Mouse (Mus musculus) lung, adult 18-20 months (tissue): ENCODE data around the gene S100a3.

Experiments used
- DNase-seq, 2 experiments: peaks; one replicate each; pipeline ENCODE4 v3.0.0; 2022; ENCODE audit warnings: mixed read lengths in 2 of 2

S100a3 gene

GRCm38 (mm10) chr3:90575320-90575719 lies 14.9 kb downstream of the S100a3 start:
- no peak for DNase-seq

- no peak for DNase-seq
These were observed 16.1 kb downstream of the S100a3 start for GRCm38 (mm10) chr3:90576351-90577001.

GRCm38 (mm10) chr3:90579433-90579832 lies 19.1 kb downstream of the S100a3 start:
- DNase-seq: no peak

- DNase-seq: no peak
These were observed 20.8 kb downstream of the S100a3 start for GRCm38 (mm10) chr3:90581141-90581540.

DNA sequence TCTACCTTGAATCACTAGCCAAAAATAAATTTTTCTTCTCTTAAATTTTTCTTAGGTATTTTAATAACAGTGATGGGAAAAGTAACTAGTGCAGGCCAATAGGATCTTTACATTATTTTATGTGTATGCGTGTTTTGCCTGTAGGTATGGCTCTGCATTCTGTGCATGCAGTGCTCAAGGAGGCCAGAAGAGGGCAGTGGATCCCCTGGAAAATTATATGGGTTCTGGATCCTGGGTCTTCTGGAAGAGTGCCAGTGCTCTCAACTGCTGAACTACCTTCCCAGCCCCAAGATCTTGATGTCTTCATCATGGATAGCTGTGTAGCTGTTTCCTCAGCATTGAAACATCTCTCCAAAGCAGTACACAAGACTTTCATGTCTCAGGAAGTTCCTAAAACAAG lies 21.8 kb downstream of the S100a3 start:
- DNase-seq: no peak

GRCm38 (mm10) chr3:90582556-90582955 lies 22.2 kb downstream of the S100a3 start:
- DNase-seq: no peak

- no peak for DNase-seq
These were observed 23.5 kb downstream of the S100a3 start for GRCm38 (mm10) chr3:90583893-90584292.

DNA sequence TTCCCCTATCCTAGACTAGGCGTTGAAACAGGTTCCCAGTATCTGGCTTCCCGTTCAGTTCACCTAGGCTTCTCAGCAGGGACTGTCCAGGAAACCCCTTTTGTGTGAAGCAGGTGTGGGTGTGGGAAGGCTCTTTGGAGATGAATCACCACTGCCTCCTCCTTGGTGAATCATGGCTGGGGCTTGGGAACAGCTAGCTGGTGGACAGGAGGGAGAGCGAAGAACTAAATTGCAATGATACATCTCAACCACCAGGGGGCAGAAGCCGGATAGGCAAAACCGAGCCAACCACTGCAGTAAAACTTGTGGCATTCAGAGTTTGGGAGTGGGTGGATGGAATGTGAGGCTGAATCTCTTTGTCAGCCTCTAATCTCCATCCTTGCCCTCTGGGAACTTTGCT lies 25.2 kb downstream of the S100a3 start:
- peak; percentile 63 to 78 for DNase-seq

GRCm38 (mm10) chr3:90586016-90586643 lies 25.8 kb downstream of the S100a3 start:
- no peak for DNase-seq

DNA sequence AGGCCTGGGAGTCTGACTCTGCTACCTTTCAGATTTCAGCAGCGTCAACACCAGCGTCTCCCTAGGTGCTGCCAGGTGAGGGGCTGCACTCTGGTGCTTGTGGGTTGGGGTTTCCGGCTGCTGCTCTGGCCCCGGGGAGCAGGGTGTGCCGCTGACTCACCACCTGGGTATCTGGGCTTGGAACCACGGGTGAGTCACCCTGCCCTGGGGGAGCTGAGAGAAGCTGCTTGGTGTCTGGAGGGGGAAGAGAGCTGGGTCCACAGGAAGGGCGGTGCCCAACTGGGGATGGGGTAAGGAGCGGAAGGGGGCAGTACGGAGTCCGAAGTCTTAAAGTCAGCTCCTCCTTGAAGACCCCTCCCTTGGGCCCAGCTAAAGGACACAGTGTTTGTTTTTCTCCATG lies 26.5 kb downstream of the S100a3 start:
- peak; percentile 90 to 92 for DNase-seq

- peak; percentile 39 to 42 for DNase-seq
These were observed 27.2 kb downstream of the S100a3 start for GRCm38 (mm10) chr3:90587361-90588101.

- DNase-seq: no peak
These were observed 29.0 kb downstream of the S100a3 start for GRCm38 (mm10) chr3:90589390-90589789.

DNA sequence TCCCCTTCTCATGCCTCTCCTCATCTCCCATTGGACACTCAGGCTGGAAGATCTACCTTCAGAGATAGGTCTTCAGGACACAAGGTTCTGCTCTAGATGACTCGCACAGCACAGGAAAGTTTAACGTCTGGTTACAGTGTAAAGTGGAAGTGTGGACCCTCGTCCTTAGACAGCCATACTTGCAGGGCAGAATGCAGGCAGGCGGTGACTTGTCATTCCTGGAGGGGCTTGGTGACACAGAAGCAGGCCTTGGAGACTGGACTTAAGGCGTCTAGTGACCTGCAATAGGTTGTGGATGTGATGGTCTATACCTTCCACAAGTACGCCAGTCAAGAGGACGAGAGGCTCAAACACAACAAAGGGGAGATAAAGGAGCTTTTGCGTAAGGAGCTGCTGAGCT lies 29.6 kb downstream of the S100a3 start, which contains the start of gene S100a2:
TSS of gene S100a2 (plus strand) at position 301 of the 400 bp plus-strand sequence.
- no peak for DNase-seq

DNA sequence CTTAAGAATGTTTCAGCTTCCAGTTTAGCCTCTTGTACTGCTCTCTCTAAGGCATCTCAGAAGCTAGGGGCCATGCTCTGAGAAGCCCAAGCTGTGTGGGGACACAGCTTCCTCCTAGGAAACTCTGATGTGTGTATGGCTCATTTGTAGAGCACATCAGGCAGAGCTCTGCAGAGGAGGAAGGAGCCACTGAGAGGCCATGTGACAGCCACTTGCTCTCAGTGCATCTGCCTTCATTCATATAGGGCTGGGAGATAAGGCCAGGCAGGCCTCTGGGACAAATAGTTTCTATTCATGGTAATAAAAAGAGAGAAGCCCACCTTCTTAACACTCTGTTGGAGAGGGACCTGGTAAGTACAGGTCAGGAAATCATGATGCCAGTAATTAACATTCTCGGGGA lies 34.1 kb downstream of the S100a3 start:
- no peak for DNase-seq

- no peak for DNase-seq
These were observed 35.2 kb downstream of the S100a3 start for GRCm38 (mm10) chr3:90595556-90595955.

GRCm38 (mm10) chr3:90596810-90597209 lies 36.4 kb downstream of the S100a3 start:
- no peak for DNase-seq

DNA sequence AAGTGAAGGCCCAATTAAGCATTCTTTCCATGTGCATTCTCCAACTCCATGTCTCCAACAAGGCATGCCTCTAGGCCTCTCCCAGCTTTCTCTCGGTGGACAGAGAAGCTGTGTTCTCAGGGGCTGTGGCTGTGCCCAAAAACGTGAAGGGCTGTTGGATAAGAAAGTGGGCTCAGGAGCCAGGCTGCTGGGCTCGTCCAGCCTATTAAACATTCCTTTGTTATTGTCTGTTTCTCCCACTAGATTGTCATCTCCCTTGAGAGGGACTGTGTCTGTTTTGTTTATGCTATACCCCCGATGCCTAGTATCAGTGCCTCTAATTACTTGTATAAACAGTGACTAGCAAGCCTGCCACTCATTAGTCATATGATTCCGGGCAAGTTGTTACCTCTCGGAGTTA lies 37.4 kb downstream of the S100a3 start:
- no peak for DNase-seq

- no peak for DNase-seq
These were observed 37.8 kb downstream of the S100a3 start for GRCm38 (mm10) chr3:90598212-90598611.

DNA sequence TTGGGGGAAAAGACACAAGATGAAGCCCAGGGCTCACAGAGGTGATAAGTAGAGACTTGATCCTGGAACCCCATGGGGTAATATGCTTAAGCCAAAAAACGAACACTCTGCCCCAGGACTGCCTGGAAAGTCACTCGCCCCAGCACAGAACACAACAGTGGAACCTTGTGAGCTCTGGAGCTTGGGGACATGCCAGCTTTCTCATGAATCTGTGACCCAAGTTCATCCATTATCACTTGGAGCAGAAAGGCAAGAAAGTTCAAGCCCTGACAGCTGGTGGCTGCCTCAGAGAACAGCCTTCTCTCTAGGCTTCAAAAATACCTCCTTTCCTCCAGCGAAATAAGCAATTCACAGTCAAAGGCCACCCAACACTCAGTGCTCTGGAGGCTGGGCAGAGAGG lies 39.0 kb downstream of the S100a3 start:
- no peak for DNase-seq

GRCm38 (mm10) chr3:90600036-90600435 lies 39.7 kb downstream of the S100a3 start:
- DNase-seq: no peak

GRCm38 (mm10) chr3:90600458-90601195 lies 40.2 kb downstream of the S100a3 start:
- DNase-seq: no peak

DNA sequence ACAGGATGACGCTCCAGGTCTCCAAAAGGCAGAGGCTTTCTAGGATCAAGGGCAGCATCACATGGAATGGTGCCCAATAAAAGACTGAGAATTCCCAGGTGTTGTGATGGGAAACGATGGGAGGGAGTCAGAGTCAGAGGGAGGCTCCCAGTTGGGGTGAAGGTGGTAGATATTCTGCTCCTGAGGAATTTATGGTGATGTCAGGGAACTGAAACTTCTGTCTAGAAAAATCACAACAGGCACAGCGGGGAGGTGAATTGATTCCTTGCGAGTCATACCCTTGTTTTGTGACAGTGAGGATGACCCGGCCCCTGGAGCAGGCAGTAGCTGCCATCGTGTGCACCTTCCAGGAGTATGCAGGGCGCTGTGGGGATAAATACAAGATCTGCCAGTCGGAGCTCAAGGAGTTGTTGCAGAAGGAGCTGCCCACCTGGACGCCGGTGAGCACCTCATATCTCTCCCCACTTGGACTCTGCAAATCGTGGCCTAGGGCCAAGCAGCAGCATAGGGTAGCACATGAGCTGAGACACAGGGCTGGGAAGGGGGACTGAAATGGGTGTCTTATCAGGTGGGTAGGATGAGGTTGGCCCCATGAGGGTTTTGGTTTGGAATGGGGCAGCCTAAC lies 41.2 kb downstream of the S100a3 start, which contains the start of gene Gm42674:
TSS of gene Gm42674 (plus strand) at position 419 of the 625 bp plus-strand sequence.
- DNase-seq: no peak

DNA sequence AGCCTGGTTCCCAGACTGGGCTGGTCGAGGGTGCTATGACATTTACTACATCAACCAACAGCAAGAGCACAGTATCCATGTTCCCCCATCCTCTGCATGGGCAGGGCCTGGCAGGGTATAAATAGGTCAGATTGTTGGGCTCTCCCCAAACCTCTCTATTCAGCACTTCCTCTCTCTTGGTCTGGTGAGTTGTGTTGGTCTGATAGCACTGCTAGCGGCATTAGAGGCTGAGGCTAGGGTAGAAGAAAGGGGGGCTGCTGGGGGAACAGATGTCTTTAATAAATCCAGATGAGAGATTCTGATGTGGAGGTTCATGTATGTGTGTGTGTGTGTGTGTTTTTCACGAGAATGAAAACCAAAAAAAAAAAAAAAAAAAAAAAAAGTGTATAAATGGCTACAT lies 43.2 kb downstream of the S100a3 start, which contains the start of gene S100a4:
TSS of gene S100a4 (plus strand) at position 149 of the 400 bp plus-strand sequence.
- no peak for DNase-seq
